Mouse (Mus musculus) layer of hippocampus, postnatal 36 days (tissue): ENCODE data around the gene Gm10024. TPM values are rescaled to one million over a fixed set of nuclear protein-coding genes. Genes with fewer than 3 reads are reported as not detected.
"Not testable (repeated sequence)": the region's sequence is repeated elsewhere in the genome, so short reads cannot be mapped to it uniquely, and the experiment has no call there.

Source experiments
- DNase-seq, 2 experiments: peaks; one replicate each; pipeline ENCODE4 v3.0.0; 2022
- total RNA-seq, 2 experiments: library from RNA; stranded (reverse); gene quantifications; 2 replicates each; pipeline ENCODE4 v1.2.3; 2021

Gene Gm10024
- total RNA-seq, 2 experiments from 2014 or later: not detected

DNA sequence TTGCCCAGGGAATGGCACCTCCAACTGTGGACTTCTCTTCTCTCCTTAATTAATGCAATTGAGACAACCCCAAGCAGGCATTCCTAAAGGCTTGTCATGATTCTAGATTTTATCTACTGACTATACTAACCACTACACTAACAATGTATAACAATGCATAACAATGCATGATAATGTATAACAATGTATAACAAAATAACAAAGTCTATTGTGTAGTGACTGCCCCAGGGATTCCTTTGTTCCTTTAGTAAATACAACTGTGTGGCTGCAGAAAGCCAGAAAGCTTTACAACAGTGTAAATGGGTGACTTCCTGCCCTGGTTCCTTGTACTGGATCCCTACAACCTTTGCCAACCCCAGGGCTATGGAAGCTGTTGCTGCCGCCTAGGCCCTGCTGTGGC, 24.7 kb downstream of the Gm10024 start:
- no peak for DNase-seq

DNA sequence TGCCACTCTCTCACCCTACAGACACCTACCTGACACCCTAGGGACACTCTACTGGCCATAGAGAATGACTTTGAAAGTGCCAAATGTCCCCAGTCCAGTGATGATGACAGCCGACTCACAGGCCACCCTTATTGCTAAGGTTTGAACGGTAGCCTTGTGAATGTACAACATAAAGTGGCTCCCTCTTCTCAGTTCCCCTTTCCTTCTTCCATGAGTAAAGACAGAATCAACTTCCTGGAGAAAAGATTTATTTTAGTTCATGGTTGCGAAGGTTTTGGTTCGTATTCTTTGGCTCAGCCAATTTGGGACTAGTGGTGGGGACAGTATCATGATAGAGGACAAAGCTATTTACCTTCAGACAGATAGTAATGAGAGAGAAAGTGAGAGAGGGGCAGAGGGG, 27.7 kb downstream of the Gm10024 start:
- no peak for DNase-seq

DNA sequence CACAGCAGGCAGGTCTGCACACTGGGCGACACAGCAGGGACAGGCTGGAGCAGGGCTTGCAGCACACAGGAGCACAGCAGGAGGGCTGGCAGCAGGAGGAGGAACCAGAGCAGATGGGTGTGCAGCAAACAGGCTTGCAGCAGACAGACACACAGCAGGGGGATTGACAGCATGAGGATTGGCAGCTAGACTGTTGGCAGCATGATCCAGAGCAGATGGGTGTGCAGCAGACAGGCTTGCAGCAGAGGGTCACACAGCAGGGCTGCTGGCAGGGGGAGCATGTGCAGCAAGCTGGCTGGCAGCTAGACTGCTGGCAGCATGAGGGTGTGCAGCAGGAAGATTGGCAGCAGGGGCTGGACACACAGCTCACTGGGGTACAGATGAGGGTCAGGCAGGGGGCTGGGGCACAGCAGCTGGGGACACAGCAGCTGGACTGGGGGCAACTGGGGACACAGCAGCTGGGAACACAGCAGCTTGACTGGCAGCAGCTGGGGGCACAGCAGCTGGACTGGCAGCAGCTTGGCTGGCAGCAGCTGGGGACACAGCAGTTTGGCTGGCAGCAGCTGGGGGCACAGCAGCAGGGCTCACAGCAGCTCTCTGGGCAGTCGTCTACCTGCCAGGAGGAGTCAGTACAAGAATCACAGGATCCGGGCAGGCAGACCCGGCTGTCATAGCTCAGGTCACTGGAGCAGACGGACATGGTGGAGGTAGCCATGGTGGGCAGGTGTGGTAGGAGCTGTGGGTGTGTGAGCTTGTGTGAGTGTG, 30.8 kb downstream of the Gm10024 start, which contains the start of gene Gm18596:
Gene Gm18596 (minus strand): TSS at position 715 of the 765 bp plus-strand sequence.
- DNase-seq: peak in 1 of 2 experiments; percentile 12

DNA sequence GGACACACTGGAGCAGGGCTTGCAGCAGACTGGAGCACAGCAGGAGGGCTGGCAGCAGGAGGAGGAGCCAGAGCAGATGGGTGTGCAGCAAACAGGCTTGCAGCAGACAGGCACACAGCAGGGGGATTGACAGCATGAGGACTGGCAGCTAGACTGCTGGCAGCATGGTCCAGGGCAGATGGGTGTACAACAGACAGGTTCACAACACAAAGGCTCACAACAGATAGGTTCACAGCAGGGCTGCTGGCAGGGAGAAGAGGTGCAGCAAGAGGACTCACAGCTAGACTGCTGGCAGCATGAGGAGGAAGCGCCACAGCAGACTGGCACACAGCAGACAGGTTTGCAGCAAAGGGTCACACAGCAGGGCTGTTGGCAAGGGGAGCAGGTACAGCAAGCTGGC, 39.4 kb downstream of the Gm10024 start:
- DNase-seq: not testable (repeated sequence)

- DNase-seq: not testable (repeated sequence)
Observed at GRCm38 (mm10) chr10:77751254-77751653, 40.0 kb downstream of the Gm10024 start, which contains the start of gene Gm9736. Gm9736 (minus strand) TSS chr10:77751354.

DNA sequence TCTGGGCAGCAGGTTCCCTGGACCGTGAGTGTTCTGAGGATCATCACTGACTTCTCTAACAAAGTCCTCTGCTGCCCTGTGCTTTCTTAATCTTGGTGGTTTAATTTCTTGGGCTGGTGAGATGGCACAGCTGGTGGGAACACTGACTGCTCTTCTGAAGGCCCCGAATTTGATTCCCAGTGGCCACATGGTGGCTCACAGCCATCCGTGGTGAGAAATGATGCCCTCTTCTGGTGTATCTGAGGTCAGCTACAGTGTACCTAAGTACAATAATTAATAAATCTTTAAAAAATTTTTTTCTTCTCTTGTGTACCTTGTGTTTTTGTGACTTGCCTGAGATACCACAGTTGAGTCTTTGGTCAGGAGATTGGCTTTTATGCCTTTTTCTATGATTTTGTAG, 41.1 kb downstream of the Gm10024 start:
- not testable (repeated sequence) for DNase-seq

- DNase-seq: no peak
Observed at GRCm38 (mm10) chr10:77753448-77753847, 42.2 kb downstream of the Gm10024 start.

- not testable (repeated sequence) for DNase-seq
Observed at GRCm38 (mm10) chr10:77759582-77759981, 48.3 kb downstream of the Gm10024 start, which contains the start of gene Gm3233. Gm3233 (minus strand) TSS chr10:77759682.

Other genes starting within 250 kb of the Gm10024 start
- gene Fam207a, start 195.7 kb upstream of the Gm10024 start, total RNA-seq: 10 to 100 TPM; 35.1 to 37.4 TPM
- 1 to 10 TPM; 3.6 TPM for gene Itgb2, start 181.2 kb upstream of the Gm10024 start, total RNA-seq
- 10 to 100 TPM; 68.2 to 69.0 TPM for gene Pttg1ip, start 129.7 kb upstream of the Gm10024 start, total RNA-seq
- gene Sumo3, start 105.4 kb upstream of the Gm10024 start, total RNA-seq: 100 to 1,000 TPM; 127 TPM
- 10 to 100 TPM; 17.2 to 29.6 TPM for gene Gm49325, start 105.3 kb upstream of the Gm10024 start, total RNA-seq
- 10 to 100 TPM; 83.8 to 95.4 TPM for gene Ube2g2, start 89.2 kb upstream of the Gm10024 start, total RNA-seq
- not detected for gene Tspear, start 24.9 kb upstream of the Gm10024 start, total RNA-seq
- gene Gm19402, start 20.7 kb upstream of the Gm10024 start, total RNA-seq: not detected
- not detected for gene Gm9508, start 14.2 kb upstream of the Gm10024 start, total RNA-seq
- gene Gm10272, start 4.8 kb upstream of the Gm10024 start, total RNA-seq: not detected
- not detected for gene Gm10142, start 4.3 kb downstream of the Gm10024 start, total RNA-seq
- gene Krtap12-1, start 9.1 kb downstream of the Gm10024 start, total RNA-seq: not detected
- gene Gm10100, start 15.0 kb downstream of the Gm10024 start, total RNA-seq: not detected
- not detected for gene Gm18596, start 31.2 kb downstream of the Gm10024 start, total RNA-seq
- gene Gm9736, start 39.9 kb downstream of the Gm10024 start, total RNA-seq: not detected
- not detected for gene Gm3233, start 48.2 kb downstream of the Gm10024 start, total RNA-seq
- gene Gm3238, start 59.9 kb downstream of the Gm10024 start, total RNA-seq: not detected
- gene Gm7138, start 65.5 kb downstream of the Gm10024 start, total RNA-seq: not detected
- gene Gm3250, start 71.1 kb downstream of the Gm10024 start, total RNA-seq: not detected
- gene Gm7137, start 76.7 kb downstream of the Gm10024 start, total RNA-seq: not detected
- not detected for gene Gm9639, start 83.6 kb downstream of the Gm10024 start, total RNA-seq
- not detected for gene Gm19668, start 87.7 kb downstream of the Gm10024 start, total RNA-seq
- gene Gm9507, start 100.4 kb downstream of the Gm10024 start, total RNA-seq: not detected
- gene Gm2696, start 103.2 kb downstream of the Gm10024 start, total RNA-seq: not detected
- not detected for gene Krtap10-4, start 115.6 kb downstream of the Gm10024 start, total RNA-seq
- not detected for gene Krtap10-10, start 124.5 kb downstream of the Gm10024 start, total RNA-seq
- not detected for gene Gm36176, start 135.3 kb downstream of the Gm10024 start, total RNA-seq
- gene Gm10318, start 141.4 kb downstream of the Gm10024 start, total RNA-seq: not detected
- not detected for gene Gm3285, start 150.5 kb downstream of the Gm10024 start, total RNA-seq
- gene Lrrc3, start 191.1 kb downstream of the Gm10024 start, total RNA-seq: 1 to 10 TPM; 3.8 to 4.7 TPM